Mouse (Mus musculus) T-cell, adult 2 months (primary cell): ENCODE measurements around the gene Stmn1.
A peak's percentile ranks its signal among the peaks of the same experiment; 100 is the strongest.

Source experiments
- DNase-seq: peaks from one replicate; pipeline ENCODE4 v3.0.0; 2022; ENCODE audit warnings: low spot score

Gene Stmn1

GRCm38 (mm10) chr4:134468215-134468575 is at the start of gene Stmn1:
Stmn1 (plus strand) TSS chr4:134468320.
- DNase-seq, result peak; percentile 86

- DNase-seq, result no peak
Observed at GRCm38 (mm10) chr4:134421971-134422370, 46.1 kb upstream of the Stmn1 start.

GRCm38 (mm10) chr4:134423949-134424348 is 44.2 kb upstream of the Stmn1 start:
- no peak for DNase-seq

GRCm38 (mm10) chr4:134425088-134425487 is 43.0 kb upstream of the Stmn1 start:
- no peak for DNase-seq

GRCm38 (mm10) chr4:134430381-134431004 is 37.6 kb upstream of the Stmn1 start:
- DNase-seq, result no peak

- no peak for DNase-seq
Observed at GRCm38 (mm10) chr4:134432686-134433360, 35.3 kb upstream of the Stmn1 start.

- no peak for DNase-seq
Observed at GRCm38 (mm10) chr4:134436185-134436584, 31.9 kb upstream of the Stmn1 start.

- DNase-seq, result peak; percentile 59
Observed at GRCm38 (mm10) chr4:134436659-134437058, 31.5 kb upstream of the Stmn1 start.

- no peak for DNase-seq
Observed at GRCm38 (mm10) chr4:134439119-134439518, 29.0 kb upstream of the Stmn1 start.

GRCm38 (mm10) chr4:134439919-134440318 is 28.2 kb upstream of the Stmn1 start:
- DNase-seq, result no peak

- DNase-seq, result no peak
Observed at GRCm38 (mm10) chr4:134442216-134442615, 25.9 kb upstream of the Stmn1 start.

GRCm38 (mm10) chr4:134443589-134443988 is 24.5 kb upstream of the Stmn1 start:
- DNase-seq, result no peak

- DNase-seq, result no peak
Observed at GRCm38 (mm10) chr4:134444949-134445348, 23.2 kb upstream of the Stmn1 start.

- no peak for DNase-seq
Observed at GRCm38 (mm10) chr4:134445489-134445888, 22.6 kb upstream of the Stmn1 start.

GRCm38 (mm10) chr4:134447966-134448365 is 20.2 kb upstream of the Stmn1 start:
- peak; percentile 9 for DNase-seq

- no peak for DNase-seq
Observed at GRCm38 (mm10) chr4:134449595-134450391, 18.3 kb upstream of the Stmn1 start.

GRCm38 (mm10) chr4:134450392-134451195 is 17.5 kb upstream of the Stmn1 start:
- DNase-seq, result no peak

- no peak for DNase-seq
Observed at GRCm38 (mm10) chr4:134451484-134451883, 16.6 kb upstream of the Stmn1 start.

GRCm38 (mm10) chr4:134453619-134454400 is 14.3 kb upstream of the Stmn1 start:
- peak; percentile 40 for DNase-seq

- no peak for DNase-seq
Observed at GRCm38 (mm10) chr4:134455310-134455709, 12.8 kb upstream of the Stmn1 start.

GRCm38 (mm10) chr4:134457130-134457825 is 10.8 kb upstream of the Stmn1 start:
- DNase-seq, result no peak
